Mouse (Mus musculus) hematopoietic stem cell, adult 5-6 weeks (primary cell): ENCODE data around the gene Tacstd2. TPM values are rescaled to one million over a fixed set of nuclear protein-coding genes. Genes with fewer than 3 reads are reported as not detected.
"Not testable (repeated sequence)": the region's sequence is repeated elsewhere in the genome, so short reads cannot be mapped to it uniquely, and the experiment has no call there.

Experiments
- ATAC-seq, 2 experiments: fragments of 125-278 bp in 1 of 2; replicated peaks in 1 of 2; 2 replicates each; pipeline ENCODE4 v1.8.0; 2016 to 2017; ENCODE audit warnings: inconsistent platforms in 2 of 2, mild to moderate bottlenecking in 2 of 2, moderate number of reproducible peaks in 2 of 2, low read depth in 1 of 2, moderate TSS enrichment in 1 of 2; ENCODE audit not compliant: low FRiP score in 2 of 2, poor library complexity in 2 of 2, severe bottlenecking in 2 of 2, insufficient read depth in 1 of 2, low TSS enrichment in 1 of 2
- total RNA-seq: library from RNA; stranded (forward); fragments of 172-1452, 232-1000 nt; gene quantifications from 2 replicates; pipeline ENCODE4 v1.2.3, GENCODE M21; 2017

Tacstd2 gene
- 16.6 and 17.1 TPM in 2 replicates for total RNA-seq

DNA sequence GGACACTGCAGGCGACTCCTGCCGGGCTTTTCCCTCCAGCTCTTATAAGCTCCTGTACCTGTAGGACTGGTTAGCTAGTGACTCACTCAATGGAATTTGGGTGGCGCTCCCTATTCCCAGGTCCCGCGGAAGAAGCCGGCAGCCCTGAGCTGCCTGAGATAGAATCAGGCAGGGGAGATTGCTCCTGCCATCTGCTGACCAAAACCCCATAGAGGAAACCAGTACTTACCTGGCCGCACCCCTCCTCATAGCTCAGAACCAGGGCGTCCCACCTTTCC, at the start of gene Tacstd2:
Tacstd2 (minus strand) TSS at position 20 of the 278 bp plus-strand sequence.
- ATAC-seq, result no peak

DNA sequence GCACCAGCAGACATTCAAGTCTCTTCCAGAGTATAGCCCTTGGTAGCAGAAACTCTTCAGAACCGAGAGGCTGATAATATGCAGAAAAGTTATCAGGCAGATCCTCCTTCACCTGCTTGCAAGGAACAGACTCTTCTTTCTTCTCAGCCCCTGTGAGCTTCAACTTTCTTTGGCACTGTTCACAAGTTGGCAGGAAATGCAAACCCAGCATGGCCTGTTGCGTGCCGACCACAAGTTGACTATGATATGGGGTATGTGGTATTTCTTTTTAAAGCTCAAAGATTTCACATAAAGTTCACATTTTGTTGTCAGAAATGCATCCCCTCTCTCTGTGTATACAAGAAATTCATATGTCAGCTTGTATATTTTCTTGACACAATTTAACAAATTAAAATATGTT, 30.7 kb upstream of the Tacstd2 start:
- peak; percentile 74 to 94; a peak in 3 of 4 replicates for ATAC-seq

DNA sequence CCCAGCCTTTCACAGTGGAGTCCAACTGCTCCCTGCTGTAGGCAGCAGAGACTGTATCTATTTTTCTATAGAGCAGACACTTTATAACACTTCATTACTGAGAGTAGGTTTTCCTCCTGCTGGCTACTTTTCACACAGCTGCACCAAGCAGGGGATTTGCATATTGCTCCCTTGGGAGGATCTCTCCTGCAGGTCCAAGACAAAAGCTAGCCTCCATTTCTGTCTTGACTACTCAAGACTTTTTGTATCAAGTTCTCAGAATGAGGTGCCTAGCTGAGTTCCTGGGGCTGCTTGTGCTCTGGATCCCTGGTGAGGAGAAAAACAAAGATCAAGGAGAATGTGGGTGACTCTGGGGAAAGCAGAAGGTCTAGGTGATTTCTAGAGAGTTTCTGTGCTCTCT, 19.8 kb upstream of the Tacstd2 start:
- no peak for ATAC-seq

DNA sequence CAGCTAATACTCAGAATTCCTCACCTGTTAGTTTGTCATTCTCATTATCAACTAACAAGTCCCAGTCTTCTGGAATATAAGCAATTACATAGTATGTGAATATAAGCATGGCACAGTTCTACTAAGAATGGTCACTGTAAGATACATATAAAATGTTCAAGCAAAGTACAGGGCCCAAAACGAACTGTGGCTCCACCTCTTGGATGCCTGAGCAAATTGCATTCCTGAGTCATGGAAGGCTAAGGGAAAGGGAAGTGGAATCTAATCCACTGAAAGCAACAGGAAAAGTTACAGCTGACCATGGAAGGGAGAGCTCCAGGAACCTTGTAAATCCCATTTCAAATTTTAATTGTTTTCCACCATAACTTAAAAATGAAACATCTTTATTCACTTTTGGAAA, 14.0 kb upstream of the Tacstd2 start:
- peak in 1 of 2 experiments; percentile 45; a peak in 1 of 4 replicates for ATAC-seq

DNA sequence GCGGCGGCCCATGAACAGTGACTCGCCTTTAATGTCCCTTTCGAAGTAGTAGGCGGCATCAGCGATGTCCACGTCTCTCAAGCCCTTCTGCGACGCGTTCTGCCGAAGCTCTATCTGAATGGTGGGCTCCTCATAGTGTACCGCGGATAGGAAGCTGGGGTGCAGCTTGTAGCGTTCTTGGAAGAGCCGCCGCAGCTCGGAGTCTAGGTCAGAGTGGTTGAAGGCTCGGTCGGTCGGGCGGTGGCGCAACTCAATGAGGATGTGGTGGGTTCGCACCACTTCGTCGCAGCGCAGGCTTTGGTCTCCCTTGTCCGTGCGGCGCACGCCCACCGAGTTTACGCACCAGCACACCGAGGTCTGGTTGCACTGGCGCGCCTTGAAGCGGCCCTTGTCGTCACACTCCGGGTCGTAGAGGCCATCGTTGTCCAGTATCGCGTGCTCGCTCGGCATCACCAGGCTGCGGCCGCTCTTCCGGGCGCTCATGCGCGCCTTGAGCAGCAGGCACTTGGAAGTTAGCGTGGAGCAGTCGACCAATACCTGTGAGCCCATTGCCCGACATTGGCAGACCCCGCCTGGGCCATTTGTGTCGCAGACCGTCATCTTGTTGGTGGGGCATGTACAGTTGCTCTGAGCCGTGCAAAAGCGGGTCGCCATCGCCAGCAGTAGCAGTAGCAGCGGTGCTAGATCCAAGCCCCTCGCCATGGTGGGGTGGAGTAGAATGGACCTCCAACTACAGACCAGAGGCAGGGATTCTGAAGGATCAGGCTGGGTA, 405 bp downstream of the Tacstd2 start:
- peak; percentile 39 to 42 for ATAC-seq

DNA sequence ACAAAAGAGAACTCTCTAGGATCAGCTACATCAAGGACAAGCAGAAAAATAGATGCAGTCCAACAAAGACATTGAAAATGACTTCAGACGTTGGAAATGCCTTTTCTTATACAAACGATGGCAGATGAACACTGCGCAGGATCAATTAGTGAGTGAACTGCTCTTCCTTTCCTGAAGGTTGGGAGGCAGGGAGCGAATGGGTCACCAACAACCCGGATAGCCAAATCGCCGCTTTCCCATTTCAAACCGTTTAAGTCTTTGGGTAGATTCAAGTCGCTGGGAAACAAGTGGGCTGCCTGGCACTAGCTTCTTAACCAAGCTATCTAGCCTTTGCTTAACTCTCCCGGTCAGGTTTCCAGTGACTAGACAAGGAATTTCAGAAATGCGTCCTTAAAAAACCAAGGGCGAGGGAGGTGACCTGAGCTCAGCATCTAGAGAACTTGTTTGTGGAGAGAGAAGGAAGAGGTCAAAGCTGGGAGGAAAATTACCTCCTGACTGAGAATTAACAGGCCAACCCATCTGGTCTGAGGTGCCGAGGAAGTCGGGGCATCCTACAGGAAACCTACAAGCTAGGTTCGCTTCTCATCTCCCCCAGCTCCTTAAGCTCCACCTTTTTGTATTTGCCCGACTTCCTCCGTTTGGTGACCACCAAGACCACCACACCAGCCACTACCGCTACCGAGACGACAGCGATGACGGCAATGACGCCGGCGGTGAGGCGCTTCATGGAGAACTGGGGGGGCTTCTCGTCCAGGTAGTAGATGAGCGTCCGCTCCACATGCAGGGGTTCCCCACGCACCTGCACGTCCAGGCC, 1.2 kb downstream of the Tacstd2 start:
- peak; percentile 4 to 12 for ATAC-seq

DNA sequence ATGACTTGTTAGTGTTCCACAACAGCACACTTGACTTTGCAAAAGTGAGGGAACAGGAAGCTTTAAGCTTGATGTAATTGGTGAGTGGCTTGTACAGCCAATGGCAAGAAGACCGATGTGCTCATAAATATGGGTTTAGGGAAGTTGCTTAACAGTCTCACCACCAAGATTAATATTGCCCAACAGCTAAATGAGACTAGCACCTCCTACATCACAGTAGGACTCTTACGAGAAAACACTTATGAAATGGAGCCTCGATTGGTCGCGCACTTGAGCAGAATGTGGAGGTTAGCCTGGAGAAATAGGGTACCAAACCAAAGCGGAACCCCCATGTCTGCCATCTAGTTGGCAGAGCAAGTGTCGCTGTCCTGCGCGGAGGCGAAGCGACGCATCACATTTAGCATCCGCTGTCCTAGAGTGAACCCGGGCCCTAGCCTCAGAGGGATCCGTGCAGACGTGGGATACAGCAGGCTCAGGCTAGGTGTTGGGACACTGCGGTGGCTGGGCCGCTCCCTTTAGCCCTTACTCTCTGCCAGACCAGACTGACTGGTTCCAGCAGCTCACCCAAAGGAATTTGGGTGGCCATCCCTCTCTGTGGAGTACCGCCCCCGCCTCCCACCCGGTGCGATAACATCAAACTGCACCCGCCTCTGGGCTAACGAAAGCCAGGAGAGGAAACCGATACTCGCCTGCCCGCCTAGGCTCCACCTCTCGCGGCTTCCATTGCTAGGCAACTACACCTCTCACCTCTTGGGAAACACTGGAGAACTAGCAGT, 2.7 kb downstream of the Tacstd2 start:
- peak; percentile 71 to 75 for ATAC-seq

DNA sequence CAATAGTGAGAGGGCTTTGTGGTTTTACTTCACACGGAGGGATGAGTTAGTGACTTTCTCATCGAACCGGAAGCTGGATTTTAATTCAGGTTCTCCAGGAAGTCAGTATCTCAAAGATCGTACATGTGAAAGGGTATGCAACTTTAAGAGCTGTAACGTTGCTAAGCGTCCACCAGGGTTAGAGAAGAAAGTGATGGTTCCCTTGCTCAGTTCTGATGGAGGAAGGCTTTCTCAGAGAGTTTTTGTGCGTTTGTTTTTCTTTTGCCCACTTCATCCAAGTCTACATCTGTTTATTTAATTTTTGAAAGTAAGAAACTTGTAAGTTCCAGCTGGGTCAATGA, 3.8 kb downstream of the Tacstd2 start:
- ATAC-seq, result no peak

DNA sequence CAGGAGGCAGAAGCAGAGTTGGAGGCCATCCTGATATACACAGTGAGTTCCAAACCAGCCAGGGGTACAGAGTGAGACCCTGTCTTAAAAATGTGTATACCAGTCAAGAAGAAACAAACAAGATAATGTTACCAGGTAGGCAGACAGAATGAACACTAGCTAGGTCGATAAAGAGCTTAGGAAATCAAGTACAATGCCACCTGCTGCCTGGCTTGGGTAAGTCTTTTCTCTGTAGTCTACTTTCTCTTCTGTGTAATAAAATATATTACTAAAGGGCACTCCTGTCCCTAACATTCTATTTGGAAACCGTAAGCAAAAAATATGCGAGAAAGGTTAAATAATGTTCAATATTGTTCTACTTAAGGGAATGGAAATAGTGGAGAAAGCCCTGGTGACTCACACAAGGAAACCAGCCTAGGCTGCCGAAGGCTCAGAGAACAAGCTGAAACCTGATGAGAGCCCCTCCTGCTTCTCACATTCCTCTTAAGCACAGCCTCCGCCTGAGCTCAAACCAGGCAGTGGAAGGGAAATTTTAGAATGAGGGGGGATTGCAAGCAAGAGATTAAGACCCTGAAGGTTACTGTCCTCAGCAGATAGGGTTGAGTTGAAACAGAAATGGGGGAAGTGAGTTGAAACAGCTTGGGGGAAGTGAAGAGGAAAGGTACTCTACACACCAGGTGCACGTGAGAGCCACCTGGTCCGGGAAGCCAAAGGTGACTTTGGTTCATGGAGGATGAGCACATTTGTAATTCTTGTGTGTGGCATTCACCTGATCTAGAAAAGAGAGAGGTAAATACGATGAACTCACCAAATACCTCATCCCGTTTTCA, 4.4 kb downstream of the Tacstd2 start:
- no peak for ATAC-seq

DNA sequence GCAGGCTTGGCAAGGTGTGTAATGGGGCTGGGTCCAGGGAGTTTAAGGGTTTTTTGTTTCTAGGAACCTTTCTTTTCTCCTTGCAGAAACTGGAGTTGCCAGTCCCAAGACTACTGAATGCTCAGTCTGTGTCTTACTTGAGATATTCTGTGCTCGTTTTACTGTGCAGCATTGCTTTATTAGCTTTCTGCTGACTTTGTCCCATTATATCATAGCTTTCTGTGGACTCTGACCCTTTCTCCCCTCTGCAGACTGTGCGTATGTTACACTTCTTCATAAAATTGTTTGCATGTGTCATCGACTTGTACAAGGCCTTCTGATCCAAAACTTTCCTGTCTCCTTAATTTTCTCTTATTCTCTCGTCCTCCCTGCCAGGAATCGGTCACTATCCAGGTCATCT, 9.2 kb downstream of the Tacstd2 start:
- ATAC-seq, result no peak

DNA sequence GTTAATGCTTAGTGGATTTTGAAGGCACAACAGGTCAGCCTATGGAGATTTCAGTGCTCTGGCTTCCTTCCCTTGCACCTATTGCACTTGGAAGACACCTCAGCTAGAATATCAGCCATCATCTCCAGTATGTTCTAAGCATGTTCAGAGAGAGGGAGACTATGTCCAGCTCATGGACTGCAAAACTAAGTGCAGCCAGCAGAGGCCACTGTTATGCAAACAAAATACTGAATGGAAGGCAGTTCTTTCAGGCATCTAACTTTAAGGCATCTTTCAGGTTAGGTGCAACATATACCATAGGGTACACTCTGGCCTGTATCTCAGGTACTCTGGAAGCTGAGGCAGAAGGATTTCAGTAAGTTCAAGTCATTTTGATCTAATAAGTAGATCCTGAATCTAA, 24.8 kb downstream of the Tacstd2 start:
- ATAC-seq, result peak; percentile 90 to 91

DNA sequence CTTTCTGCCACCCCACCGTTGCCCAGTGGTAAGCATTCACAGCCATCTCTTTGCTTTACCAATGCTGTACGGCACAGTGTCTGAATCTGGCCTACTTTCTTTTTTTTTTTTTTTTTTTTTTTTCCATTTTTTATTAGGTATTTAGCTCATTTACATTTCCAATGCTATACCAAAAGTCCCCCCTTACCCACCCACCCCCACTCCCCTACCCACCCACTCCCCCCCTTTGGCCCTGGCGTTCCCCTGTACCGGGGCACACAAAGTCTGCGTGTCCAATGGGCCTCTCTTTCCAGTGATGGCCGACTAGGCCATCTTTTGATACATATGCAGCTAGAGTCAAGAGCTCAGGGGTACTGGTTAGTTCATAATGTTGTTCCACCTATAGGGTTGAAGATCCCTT, 33.7 kb downstream of the Tacstd2 start:
- not testable (repeated sequence) for ATAC-seq

DNA sequence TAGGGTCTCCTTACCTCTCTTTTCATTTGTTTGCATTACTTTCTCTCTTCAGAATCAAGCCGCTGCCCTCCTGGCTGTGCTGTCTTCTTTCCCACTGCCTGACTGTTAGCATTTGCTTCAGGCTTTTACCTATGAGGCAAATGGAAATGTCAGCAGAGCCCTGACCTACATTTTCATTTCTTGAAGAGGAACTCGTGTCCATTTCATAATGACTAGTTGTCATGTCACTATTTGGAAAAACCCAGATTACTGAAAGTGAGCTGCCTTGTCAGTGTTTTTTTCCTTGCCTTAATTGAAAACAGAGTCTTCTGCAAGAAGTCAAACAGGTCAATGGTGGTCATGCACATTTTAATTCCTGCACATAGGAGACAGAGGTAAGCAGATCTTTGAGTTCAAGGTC, 43.8 kb downstream of the Tacstd2 start, which contains the start of gene Il23r:
Il23r (minus strand) TSS at position 101 of the 400 bp plus-strand sequence.
- no peak for ATAC-seq

Other genes with a start within 250 kb of the Tacstd2 start
- gene Il12rb2, start 159.6 kb downstream of the Tacstd2 start, total RNA-seq, result 8.0 and 12.2 TPM in 2 replicates
- gene Il23r, start 43.9 kb downstream of the Tacstd2 start, total RNA-seq, result not detected in 2 replicates